Mouse (Mus musculus): ENCODE measurements around the gene Ptprn2. TPM values are rescaled to one million over a fixed set of nuclear protein-coding genes. Genes with fewer than 3 reads are reported as not detected.

The Ptprn2 gene
- polyA plus RNA-seq, 1 experiment from 2014 or later, result 3.5 TPM

- Histone ChIP-seq H3K4me3 (replicated peaks; ENCODE audit: low read length) (no peak overlapping the region), H3K9ac (ENCODE audit: low read length) (no peak overlapping the region), H3K27me3 (ENCODE audit: control insufficient read depth, insufficient read depth, low read length) (no peaks in the 10 kb centered on the region), H3K36me3 (ENCODE audit: control insufficient read depth, insufficient read depth, low read length) (no peaks in the 10 kb centered on the region), H3K4me2 (ENCODE audit: low read depth, low read length) (no peak overlapping the region), H3K27ac (ENCODE audit: low read length) (no peak overlapping the region), H3K4me1 (ENCODE audit: control insufficient read depth, insufficient read depth, low read length) (no peaks in the 10 kb centered on the region), H3K9me3 (replicated peaks; ENCODE audit: control insufficient read depth, low read length) (no peaks in the 10 kb centered on the region)
- ATAC-seq (ENCODE audit: insufficient read depth, low FRiP score), result no peak
- WGBS, result 46% methylated on average over 1 of the region's 1 CpGs
Observed at GRCm38 (mm10) chr12:117085661-117086335, 600.3 kb downstream of the Ptprn2 start.

DNA sequence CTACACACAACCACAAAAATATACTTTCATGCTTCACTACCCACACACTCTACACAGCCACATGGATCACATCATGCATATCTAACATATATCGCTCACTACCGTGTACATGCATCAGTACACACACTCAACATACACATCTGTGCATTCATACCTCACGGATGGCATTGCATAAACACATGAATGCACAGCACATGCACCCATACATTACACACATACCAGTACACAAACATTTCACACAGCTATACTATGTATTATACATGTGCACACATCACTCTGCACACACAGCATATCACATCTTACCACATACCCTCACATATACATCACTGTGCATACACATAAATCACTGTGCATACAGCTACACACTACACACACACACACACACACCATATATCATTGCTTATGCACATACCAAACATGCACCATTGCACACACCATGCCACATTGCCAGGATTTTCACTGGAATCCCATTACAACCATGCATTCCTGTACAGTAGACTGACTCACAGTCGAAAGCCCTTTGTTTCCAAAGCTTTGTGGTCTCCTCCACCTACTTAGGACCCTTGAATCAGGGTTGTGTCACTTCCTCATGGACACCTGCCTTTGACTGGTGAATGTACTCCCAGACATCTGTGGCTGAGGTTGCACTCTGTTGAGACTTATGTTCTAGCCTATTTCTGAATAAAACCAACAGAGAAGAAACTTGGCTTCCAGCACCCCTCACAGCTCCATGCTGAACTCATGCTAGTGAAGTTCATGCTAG, 607.0 kb downstream of the Ptprn2 start:
- no peak overlapping the region for H3K4me3 ChIP-seq (replicated peaks; ENCODE audit: low read length)
- WGBS, result 87% methylated on average over 4 of the region's 4 CpGs
- no peaks in the 10 kb centered on the region for H3K9me3 ChIP-seq (replicated peaks; ENCODE audit: control insufficient read depth, low read length)
- no peaks in the 10 kb centered on the region for H3K4me1 ChIP-seq (ENCODE audit: control insufficient read depth, insufficient read depth, low read length)
- no peaks in the 10 kb centered on the region for H3K36me3 ChIP-seq (ENCODE audit: control insufficient read depth, insufficient read depth, low read length)
- H3K4me2 ChIP-seq (ENCODE audit: low read depth, low read length), result no peak overlapping the region
- no peak overlapping the region for H3K9ac ChIP-seq (ENCODE audit: low read length)
- H3K27me3 ChIP-seq (ENCODE audit: control insufficient read depth, insufficient read depth, low read length), result no peaks in the 10 kb centered on the region
- no peak for ATAC-seq (ENCODE audit: insufficient read depth, low FRiP score)
- no peak overlapping the region for H3K27ac ChIP-seq (ENCODE audit: low read length)

- no peaks in the 10 kb centered on the region for H3K27me3 ChIP-seq (ENCODE audit: control insufficient read depth, insufficient read depth, low read length)
- no peaks in the 10 kb centered on the region for H3K36me3 ChIP-seq (ENCODE audit: control insufficient read depth, insufficient read depth, low read length)
- no peak overlapping the region for H3K9ac ChIP-seq (ENCODE audit: low read length)
- H3K4me1 ChIP-seq (ENCODE audit: control insufficient read depth, insufficient read depth, low read length), result no peaks in the 10 kb centered on the region
- H3K4me3 ChIP-seq (replicated peaks; ENCODE audit: low read length), result no peak overlapping the region
- ATAC-seq (ENCODE audit: insufficient read depth, low FRiP score), result no peak
- 80% methylated on average over 6 of the region's 6 CpGs for WGBS
- H3K27ac ChIP-seq (ENCODE audit: low read length), result no peak overlapping the region
- H3K9me3 ChIP-seq (replicated peaks; ENCODE audit: control insufficient read depth, low read length), result no peaks in the 10 kb centered on the region
- H3K4me2 ChIP-seq (ENCODE audit: low read depth, low read length), result no peak overlapping the region
Observed at GRCm38 (mm10) chr12:117095941-117096340, 610.4 kb downstream of the Ptprn2 start.

- Histone ChIP-seq H3K27ac (ENCODE audit: low read length) (no peak overlapping the region), H3K9me3 (replicated peaks; ENCODE audit: control insufficient read depth, low read length) (no peaks in the 10 kb centered on the region), H3K4me1 (ENCODE audit: control insufficient read depth, insufficient read depth, low read length) (no peaks in the 10 kb centered on the region), H3K4me2 (ENCODE audit: low read depth, low read length) (no peak overlapping the region), H3K4me3 (replicated peaks; ENCODE audit: low read length) (no peak overlapping the region), H3K27me3 (ENCODE audit: control insufficient read depth, insufficient read depth, low read length) (no peaks in the 10 kb centered on the region), H3K9ac (ENCODE audit: low read length) (no peak overlapping the region), H3K36me3 (ENCODE audit: control insufficient read depth, insufficient read depth, low read length) (no peaks in the 10 kb centered on the region)
- ATAC-seq (ENCODE audit: insufficient read depth, low FRiP score), result no peak
Observed at GRCm38 (mm10) chr12:117098295-117098694, 612.8 kb downstream of the Ptprn2 start.

DNA sequence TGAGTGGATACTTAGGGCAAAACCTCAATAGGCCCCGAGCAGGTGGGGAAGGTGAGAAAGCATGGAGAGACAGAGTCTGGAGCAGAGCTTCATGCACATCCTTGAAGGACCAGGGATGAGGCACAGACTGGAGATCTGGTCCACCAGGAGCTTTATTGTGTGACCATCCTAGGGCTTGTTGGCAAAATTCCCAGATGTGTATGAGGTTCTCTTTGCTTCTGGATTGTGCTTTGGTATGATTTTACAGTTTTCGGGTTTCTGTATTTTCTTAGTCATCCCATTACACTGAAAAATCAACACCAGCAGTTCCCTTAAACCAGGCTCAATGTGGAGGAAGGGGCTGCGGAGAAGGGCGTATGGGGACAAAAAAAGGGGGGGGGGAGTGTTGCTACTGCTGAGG, 621.2 kb downstream of the Ptprn2 start:
- H3K9me3 ChIP-seq (replicated peaks; ENCODE audit: control insufficient read depth, low read length), result no peaks in the 10 kb centered on the region
- ATAC-seq (ENCODE audit: insufficient read depth, low FRiP score), result no peak
- no peak overlapping the region for H3K9ac ChIP-seq (ENCODE audit: low read length)
- no peak overlapping the region for H3K4me2 ChIP-seq (ENCODE audit: low read depth, low read length)
- H3K36me3 ChIP-seq (ENCODE audit: control insufficient read depth, insufficient read depth, low read length), result no peaks in the 10 kb centered on the region
- no peak overlapping the region for H3K4me3 ChIP-seq (replicated peaks; ENCODE audit: low read length)
- WGBS, result 38% methylated on average over 4 of the region's 4 CpGs
- H3K27me3 ChIP-seq (ENCODE audit: control insufficient read depth, insufficient read depth, low read length), result no peaks in the 10 kb centered on the region
- no peaks in the 10 kb centered on the region for H3K4me1 ChIP-seq (ENCODE audit: control insufficient read depth, insufficient read depth, low read length)
- no peak overlapping the region for H3K27ac ChIP-seq (ENCODE audit: low read length)

GRCm38 (mm10) chr12:117107143-117107616, 621.7 kb downstream of the Ptprn2 start:
- WGBS, result 20% methylated on average over 16 of the region's 16 CpGs
- ATAC-seq (ENCODE audit: insufficient read depth, low FRiP score), result no peak
- H3K4me3 ChIP-seq (replicated peaks; ENCODE audit: low read length), result no peak overlapping the region
- no peaks in the 10 kb centered on the region for H3K4me1 ChIP-seq (ENCODE audit: control insufficient read depth, insufficient read depth, low read length)
- H3K9ac ChIP-seq (ENCODE audit: low read length), result no peak overlapping the region
- no peaks in the 10 kb centered on the region for H3K27me3 ChIP-seq (ENCODE audit: control insufficient read depth, insufficient read depth, low read length)
- H3K9me3 ChIP-seq (replicated peaks; ENCODE audit: control insufficient read depth, low read length), result no peaks in the 10 kb centered on the region
- H3K27ac ChIP-seq (ENCODE audit: low read length), result no peak overlapping the region
- H3K4me2 ChIP-seq (ENCODE audit: low read depth, low read length), result no peak overlapping the region
- no peaks in the 10 kb centered on the region for H3K36me3 ChIP-seq (ENCODE audit: control insufficient read depth, insufficient read depth, low read length)

GRCm38 (mm10) chr12:117115254-117115865, 629.8 kb downstream of the Ptprn2 start:
- no peak overlapping the region for H3K9ac ChIP-seq (ENCODE audit: low read length)
- no peak overlapping the region for H3K27ac ChIP-seq (ENCODE audit: low read length)
- no peaks in the 10 kb centered on the region for H3K27me3 ChIP-seq (ENCODE audit: control insufficient read depth, insufficient read depth, low read length)
- H3K9me3 ChIP-seq (replicated peaks; ENCODE audit: control insufficient read depth, low read length), result no peaks in the 10 kb centered on the region
- H3K4me1 ChIP-seq (ENCODE audit: control insufficient read depth, insufficient read depth, low read length), result no peaks in the 10 kb centered on the region
- no peak overlapping the region for H3K4me2 ChIP-seq (ENCODE audit: low read depth, low read length)
- ATAC-seq (ENCODE audit: insufficient read depth, low FRiP score), result no peak
- no peaks in the 10 kb centered on the region for H3K36me3 ChIP-seq (ENCODE audit: control insufficient read depth, insufficient read depth, low read length)
- H3K4me3 ChIP-seq (replicated peaks; ENCODE audit: low read length), result no peak overlapping the region
- WGBS, result 67% methylated on average over 10 of the region's 10 CpGs

GRCm38 (mm10) chr12:117127078-117127477, 641.6 kb downstream of the Ptprn2 start:
- 90% methylated on average over 3 of the region's 3 CpGs for WGBS
- Histone ChIP-seq H3K4me1 (ENCODE audit: control insufficient read depth, insufficient read depth, low read length) (no peaks in the 10 kb centered on the region), H3K36me3 (ENCODE audit: control insufficient read depth, insufficient read depth, low read length) (no peaks in the 10 kb centered on the region), H3K9ac (ENCODE audit: low read length) (no peak overlapping the region), H3K9me3 (replicated peaks; ENCODE audit: control insufficient read depth, low read length) (no peaks in the 10 kb centered on the region), H3K4me3 (replicated peaks; ENCODE audit: low read length) (no peak overlapping the region), H3K27ac (ENCODE audit: low read length) (no peak overlapping the region), H3K27me3 (ENCODE audit: control insufficient read depth, insufficient read depth, low read length) (no peaks in the 10 kb centered on the region), H3K4me2 (ENCODE audit: low read depth, low read length) (no peak overlapping the region)
- ATAC-seq (ENCODE audit: insufficient read depth, low FRiP score), result no peak

DNA sequence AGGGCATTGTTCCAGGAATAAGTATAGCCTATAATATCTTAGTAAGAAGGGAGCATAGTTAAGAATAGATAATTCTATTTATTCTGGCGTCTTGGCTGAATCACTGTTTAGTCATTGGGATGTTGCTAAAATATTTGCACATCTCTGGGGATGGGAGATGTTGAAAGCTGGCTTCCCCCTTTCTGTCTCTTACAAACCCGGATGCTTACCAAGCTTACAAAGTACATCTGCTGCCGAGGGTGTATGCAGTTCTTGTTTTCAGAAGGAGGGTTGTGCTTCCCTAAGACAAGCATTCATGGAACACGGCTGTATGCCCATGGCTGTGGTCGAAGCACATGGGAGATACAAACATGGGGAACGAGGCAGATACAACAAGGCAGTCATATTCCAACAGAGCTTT, 642.0 kb downstream of the Ptprn2 start:
- H3K4me3 ChIP-seq (replicated peaks; ENCODE audit: low read length), result no peak overlapping the region
- no peaks in the 10 kb centered on the region for H3K9me3 ChIP-seq (replicated peaks; ENCODE audit: control insufficient read depth, low read length)
- H3K27me3 ChIP-seq (ENCODE audit: control insufficient read depth, insufficient read depth, low read length), result no peaks in the 10 kb centered on the region
- no peaks in the 10 kb centered on the region for H3K4me1 ChIP-seq (ENCODE audit: control insufficient read depth, insufficient read depth, low read length)
- H3K27ac ChIP-seq (ENCODE audit: low read length), result no peak overlapping the region
- 70% methylated on average over 6 of the region's 6 CpGs for WGBS
- no peak overlapping the region for H3K9ac ChIP-seq (ENCODE audit: low read length)
- H3K4me2 ChIP-seq (ENCODE audit: low read depth, low read length), result no peak overlapping the region
- no peaks in the 10 kb centered on the region for H3K36me3 ChIP-seq (ENCODE audit: control insufficient read depth, insufficient read depth, low read length)
- no peak for ATAC-seq (ENCODE audit: insufficient read depth, low FRiP score)
